Mouse (Mus musculus): ENCODE data around the gene Fbxo24.

Gene Fbxo24

DNA sequence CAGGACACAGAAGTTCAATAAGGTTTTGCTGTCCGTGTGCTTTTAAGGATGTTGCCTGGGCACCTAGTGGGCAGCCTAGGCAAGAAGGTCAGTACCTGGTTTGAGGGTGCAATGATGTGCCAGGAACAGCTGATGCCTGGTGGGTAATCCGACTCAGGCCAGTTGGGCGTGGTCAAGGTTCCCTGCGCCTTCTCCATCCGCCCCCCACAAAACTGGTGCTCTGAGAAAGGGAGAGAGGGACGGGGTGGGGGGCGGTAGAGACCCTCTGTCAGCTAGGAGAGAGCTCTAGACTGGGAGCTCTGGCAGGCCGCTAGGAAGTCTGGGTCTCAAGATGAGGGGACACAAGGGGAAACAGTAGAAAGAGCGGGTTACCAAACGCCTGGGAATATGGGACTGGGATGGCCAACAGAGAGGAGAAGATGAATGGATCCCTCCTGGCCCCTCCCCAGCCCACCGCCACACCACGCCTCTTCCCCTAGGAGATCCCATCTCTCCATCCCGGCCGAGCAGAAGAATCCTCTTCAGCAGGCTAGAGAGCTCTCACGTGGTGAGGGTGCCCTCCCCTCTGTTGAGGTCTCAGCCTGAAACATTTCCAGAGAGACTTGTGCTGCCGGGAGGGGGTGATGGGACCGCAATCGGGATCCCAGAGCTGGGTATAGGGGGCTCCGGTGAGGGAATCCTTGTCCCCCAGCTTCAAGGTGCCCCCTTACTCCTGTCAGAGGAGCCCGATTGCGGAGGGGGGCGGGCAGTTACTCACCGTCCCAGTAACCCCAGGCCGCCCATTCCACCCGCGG, 20.7 kb downstream of the Fbxo24 start:
- intact Hi-C loops (cut with DNase I): no loop called here

DNA sequence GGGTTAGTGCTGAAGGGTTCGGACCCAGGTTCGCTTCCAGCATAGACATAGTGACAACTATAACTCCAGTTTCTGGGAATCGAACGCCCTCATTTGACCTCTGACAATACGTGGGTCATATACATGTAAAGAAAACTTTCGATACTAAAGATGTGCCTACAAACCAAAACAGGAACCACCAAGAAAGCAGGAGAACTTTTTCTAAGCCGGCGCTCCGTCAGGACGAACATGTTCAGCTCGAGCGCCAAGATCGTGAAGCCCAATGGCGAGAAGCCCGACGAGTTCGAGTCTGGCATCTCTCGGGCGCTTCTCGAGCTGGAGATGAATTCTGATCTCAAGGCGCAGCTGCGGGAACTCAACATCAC, 27.5 kb downstream of the Fbxo24 start:
- intact Hi-C loops (cut with DNase I): loop anchor here (5.0 kb wide), 1 partner anchor 41 kb away; the partner anchor contains the start of gene Sap25

- intact Hi-C loops (cut with DNase I): loop anchor here (5.0 kb wide), 1 partner anchor 42 kb away; the partner anchor contains the start of gene Sap25
Observed at GRCm38 (mm10) chr5:137600619-137601364, 28.0 kb downstream of the Fbxo24 start, which contains the start of gene Mospd3. Gene Mospd3 (minus strand): TSS chr5:137601058.

- intact Hi-C loops (cut with DNase I): loop anchor here (5.0 kb wide), 1 partner anchor 42 kb away; the partner anchor contains the start of gene Sap25
Observed at GRCm38 (mm10) chr5:137600281-137600618, 28.6 kb downstream of the Fbxo24 start.

DNA sequence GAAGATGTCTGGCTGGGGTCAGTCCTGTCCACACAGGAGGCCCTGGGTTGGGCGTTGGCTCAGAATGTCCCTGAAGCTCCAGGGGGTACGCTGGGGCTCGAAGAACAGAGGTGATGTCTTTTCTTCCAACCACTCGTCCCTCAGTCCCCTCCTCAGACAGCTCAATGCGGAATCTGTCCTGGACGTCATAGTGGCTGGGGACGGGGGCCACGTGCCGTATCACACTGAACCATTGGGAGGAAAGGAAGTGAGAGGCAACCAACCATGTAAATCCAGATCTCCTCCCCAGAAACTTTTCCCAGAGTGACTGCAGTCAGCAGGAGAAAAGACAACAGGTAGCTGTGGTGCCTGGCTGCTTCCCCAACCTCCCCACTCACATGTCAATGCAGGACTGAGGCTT, 29.2 kb downstream of the Fbxo24 start:
- intact Hi-C loops (cut with DNase I): no loop called here

GRCm38 (mm10) chr5:137598100-137598826, 30.5 kb downstream of the Fbxo24 start:
- intact Hi-C loops (cut with DNase I): no loop called here

GRCm38 (mm10) chr5:137597625-137598024, 31.2 kb downstream of the Fbxo24 start:
- intact Hi-C loops (cut with DNase I): no loop called here

DNA sequence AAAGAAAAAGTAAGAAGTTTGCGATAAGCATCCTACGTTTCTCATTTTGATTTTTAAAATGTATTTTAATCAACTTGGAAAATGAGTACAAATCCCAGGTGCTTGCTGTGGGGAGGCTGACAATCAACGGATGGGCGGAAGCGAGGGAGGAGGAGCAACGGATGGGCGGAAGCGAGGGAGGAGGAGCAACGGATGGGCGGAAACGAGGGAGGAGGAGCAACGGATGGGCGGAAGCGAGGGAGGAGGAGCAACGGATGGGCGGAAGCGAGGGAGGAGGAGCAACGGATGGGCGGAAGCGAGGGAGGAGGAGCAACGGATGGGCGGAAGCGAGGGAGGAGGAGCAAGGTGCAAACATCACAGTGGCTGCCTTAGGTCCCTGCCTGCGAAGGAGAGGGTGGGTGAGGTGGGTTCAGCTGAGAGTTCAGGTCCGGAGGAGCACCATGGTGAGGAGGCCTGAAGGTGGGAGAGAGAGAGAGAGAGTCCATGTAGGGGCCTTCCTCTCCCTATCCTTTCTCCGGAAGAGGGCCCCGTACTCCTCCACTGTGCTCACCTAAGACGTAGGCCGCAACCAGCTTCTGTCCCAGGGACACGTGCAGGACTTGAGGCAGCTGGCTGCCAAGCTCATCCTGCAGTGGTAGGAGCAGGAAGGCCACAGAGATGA, 32.1 kb downstream of the Fbxo24 start:
- intact Hi-C loops (cut with DNase I): no loop called here

GRCm38 (mm10) chr5:137595921-137596320, 32.9 kb downstream of the Fbxo24 start:
- intact Hi-C loops (cut with DNase I): no loop called here

- intact Hi-C loops (cut with DNase I): no loop called here
Observed at GRCm38 (mm10) chr5:137590507-137590906, 38.3 kb downstream of the Fbxo24 start.

DNA sequence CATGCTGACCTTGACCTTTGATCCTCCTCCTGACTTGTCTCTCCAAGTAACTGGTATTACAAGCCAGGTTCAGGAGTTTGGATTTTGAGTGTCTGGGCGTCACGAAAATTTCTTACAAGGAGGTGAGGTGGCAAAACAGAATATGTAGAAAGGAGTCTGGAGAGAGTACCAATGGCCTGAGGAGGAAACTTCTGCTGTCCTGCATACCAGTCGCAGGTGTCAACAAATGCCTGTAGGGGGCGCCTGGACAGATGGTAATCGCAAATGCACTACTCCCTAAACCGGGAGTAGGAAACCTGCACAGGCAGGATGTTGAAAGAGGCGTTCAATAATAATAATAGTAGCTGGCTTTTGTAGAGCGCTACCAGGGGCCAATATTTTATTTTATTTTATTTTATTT, 43.8 kb downstream of the Fbxo24 start:
- intact Hi-C loops (cut with DNase I): loop anchor here (5.0 kb wide), 2 partner anchors 33 to 67 kb away; partner anchors contain the start of gene Actl6b

DNA sequence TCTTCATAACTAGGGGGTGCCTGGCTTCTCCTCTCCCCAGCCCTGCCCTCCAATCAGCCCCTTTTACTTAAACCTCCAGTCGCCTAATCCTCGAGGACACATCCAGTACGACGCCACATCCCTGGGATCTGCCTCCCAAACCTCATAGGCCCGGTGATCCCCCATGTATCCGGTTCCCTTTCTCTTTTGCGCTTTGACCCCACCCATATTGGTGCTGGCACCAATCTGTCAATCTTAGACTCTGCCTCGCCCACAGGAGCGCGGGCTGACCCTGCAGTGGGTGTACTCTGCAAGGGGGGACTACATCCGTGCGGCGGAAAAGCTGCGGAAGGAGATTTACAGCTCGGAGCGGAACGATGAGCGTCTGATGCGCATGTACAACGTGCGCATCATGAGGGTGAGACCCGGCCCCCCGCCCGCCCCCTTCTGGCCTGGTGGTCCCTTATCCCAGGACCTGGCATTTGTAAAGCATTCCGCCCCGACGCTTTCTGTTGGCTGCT, 45.1 kb downstream of the Fbxo24 start:
- intact Hi-C loops (cut with DNase I): no loop called here

DNA sequence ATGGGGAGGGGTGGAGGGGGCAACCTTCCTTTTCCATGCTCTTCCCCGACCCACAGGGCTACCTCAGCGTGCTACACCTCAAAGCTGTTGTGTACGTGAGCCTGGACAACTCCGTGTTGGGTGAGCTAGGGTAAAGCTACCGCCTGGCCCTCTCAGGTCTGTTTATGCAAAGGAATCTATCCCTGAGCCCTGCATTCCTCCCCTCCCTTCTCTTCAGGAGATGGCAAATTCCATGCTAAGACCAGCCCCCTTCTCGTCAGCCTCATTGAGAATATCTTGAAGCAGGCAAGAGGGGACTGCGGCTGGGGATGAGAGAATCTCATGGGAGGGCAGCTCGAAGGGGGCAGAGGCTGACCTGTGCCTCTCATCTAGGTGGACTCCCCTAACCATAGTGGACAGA, 46.1 kb downstream of the Fbxo24 start:
- intact Hi-C loops (cut with DNase I): no loop called here

- intact Hi-C loops (cut with DNase I): no loop called here
Observed at GRCm38 (mm10) chr5:137580246-137580645, 48.6 kb downstream of the Fbxo24 start.

DNA sequence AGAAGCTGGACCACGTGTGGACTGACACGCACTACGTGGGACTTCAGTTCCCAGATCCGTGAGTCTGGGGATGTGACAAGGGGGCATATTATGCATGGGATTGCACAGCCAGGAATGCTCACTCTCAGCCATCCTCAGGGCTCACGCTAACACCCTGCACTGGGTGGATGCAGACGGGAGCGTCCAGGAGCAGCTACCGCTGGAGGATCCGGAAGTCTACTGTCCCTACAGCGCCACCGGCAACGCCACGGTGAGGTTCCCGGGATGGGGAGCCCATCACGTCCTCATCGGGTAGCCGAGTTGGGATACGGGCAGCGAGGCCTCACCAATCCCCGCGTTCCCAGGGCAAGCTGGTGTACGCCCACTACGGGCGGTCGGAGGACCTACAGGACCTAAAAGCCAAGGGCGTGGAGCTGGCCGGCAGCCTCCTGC, 54.3 kb downstream of the Fbxo24 start:
- intact Hi-C loops (cut with DNase I): no loop called here

DNA sequence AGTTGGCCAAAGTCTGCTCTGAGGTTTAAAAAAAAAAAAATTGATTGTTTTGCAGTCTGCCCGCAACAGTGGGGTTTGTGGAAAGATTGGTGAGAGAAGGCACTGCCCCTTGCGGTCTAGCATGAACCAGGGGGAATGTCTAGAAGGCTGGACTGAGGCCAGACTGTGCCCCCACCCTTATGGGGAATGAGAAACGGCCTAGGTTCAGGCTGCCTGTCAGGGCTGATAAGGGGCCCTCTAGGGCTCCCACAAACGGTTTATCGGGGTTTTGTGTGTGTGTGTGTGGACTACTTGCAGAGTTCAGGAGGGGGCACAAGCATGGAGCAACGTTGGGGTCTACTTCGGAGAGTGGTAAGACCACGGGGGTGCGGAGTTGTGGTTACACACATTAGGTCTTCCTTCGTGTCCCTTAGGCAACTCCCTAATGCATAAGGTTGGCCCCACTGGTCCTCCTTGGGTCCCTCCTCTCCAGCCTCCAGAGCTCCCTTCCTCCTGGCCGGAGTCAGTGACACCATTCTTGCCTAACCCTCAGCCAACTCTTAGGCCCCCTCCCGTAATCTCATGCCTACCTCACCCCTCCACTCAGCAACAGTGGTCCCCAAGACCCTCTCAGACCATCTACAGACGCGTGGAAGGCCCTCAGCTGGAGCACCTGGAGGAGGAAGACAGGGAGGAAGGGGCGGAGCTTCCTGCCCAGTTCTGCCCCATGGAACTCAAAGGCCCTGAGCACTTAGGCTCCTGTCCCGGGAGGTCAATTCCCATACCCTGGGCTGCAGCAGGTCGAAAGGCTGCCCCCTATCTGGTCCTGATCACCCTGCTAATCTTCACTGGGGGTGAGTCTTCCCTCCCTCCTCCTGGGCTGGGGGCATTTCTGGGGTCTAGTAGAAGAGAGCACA, 57.9 kb downstream of the Fbxo24 start:
- intact Hi-C loops (cut with DNase I): no loop called here

DNA sequence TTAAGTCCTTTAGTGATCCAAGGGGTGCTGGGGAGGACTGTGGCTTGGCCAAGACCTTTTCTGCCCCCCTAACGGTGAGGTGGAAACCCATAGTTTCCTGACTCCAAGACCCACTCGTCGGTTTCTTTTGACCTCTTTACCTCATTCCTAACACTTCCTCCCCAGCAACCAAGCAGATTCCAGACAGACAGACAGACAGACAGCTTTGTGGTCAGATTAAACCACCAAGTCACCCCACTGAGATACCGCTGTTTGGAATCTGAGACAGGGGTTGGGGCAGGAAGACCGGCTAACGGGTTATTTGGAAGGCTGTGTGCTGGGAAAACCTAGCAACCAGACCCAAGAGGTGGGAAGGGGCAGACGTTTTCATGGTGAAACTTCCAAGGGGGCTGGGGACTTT, 58.6 kb downstream of the Fbxo24 start:
- intact Hi-C loops (cut with DNase I): no loop called here

GRCm38 (mm10) chr5:137569665-137570064, 59.1 kb downstream of the Fbxo24 start, which contains the start of gene Tfr2:
Gene Tfr2 (plus strand): TSS chr5:137569840.
- intact Hi-C loops (cut with DNase I): no loop called here

- intact Hi-C loops (cut with DNase I): no loop called here
Observed at GRCm38 (mm10) chr5:137569031-137569430, 59.8 kb downstream of the Fbxo24 start.
